Mouse (Mus musculus) cerebellum, adult 2 months (tissue): ENCODE data around the gene Fam129a. TPM values are rescaled to one million over a fixed set of nuclear protein-coding genes. Genes with fewer than 3 reads are reported as not detected.
A peak's percentile ranks its signal among the peaks of the same experiment; 100 is the strongest.
"Not testable (repeated sequence)": the region's sequence is repeated elsewhere in the genome, so short reads cannot be mapped to it uniquely, and the experiment has no call there.

Experiments
- DNase-seq, 2 experiments: peaks; one replicate each; pipeline ENCODE4 v3.0.0; 2021
- H3K27ac ChIP-seq: fragments of 200-500 bp; 2 replicates; pipeline ENCODE4 v1.5.1; 2012; ENCODE audit warnings: low read length, control low read depth, inconsistent platforms; ENCODE audit not compliant: insufficient read depth
- H3K27me3 ChIP-seq: fragments of 200-500 bp; 2 replicates; pipeline ENCODE4 v1.6.1; 2012; ENCODE audit warnings: inconsistent platforms, mild to moderate bottlenecking, low read length, moderate library complexity; ENCODE audit not compliant: control insufficient read depth, insufficient read depth
- H3K4me1 ChIP-seq: fragments of 200-500 bp; 2 replicates; pipeline ENCODE4 v1.6.1; 2011; ENCODE audit warnings: low read length; ENCODE audit not compliant: control insufficient read depth, insufficient read depth
- H3K4me3 ChIP-seq: fragments of 200-500 bp; replicated peaks from 2 replicates; pipeline ENCODE3; 2011; ENCODE audit warnings: mild to moderate bottlenecking, low read depth, low read length, control low read depth; ENCODE audit not compliant: insufficient read depth
- CTCF ChIP-seq: fragments of 200-500 bp; IDR thresholded peaks from 2 replicates; pipeline ENCODE4 v1.5.1; 2011; ENCODE audit warnings: low read depth, mild to moderate bottlenecking, control low read depth, low read length, moderate library complexity, borderline replicate concordance; ENCODE audit not compliant: insufficient read depth
- POLR2A ChIP-seq: fragments of 200-500 bp; IDR thresholded peaks from 2 replicates; pipeline ENCODE4 v1.6.1; 2011; ENCODE audit warnings: low read length, control low read depth, borderline replicate concordance; ENCODE audit not compliant: insufficient read depth
- WGBS: fragments of 180-500 bp; shearing (Covaris S2); methylation state at CpG from one replicate; pipeline ENCODE4 v1.1.7; 2018; 5-methylcytosine and 5-hydroxymethylcytosine counted together
- polyA plus RNA-seq: library from polyadenylated mRNA; depleted of rRNA; stranded (reverse); fragments of >200 nt; gene quantifications from 2 replicates; pipeline ENCODE4 v1.2.3, GENCODE M21; 2012

Gene Fam129a
- polyA plus RNA-seq, 1 experiment, result 1.3 TPM

DNA sequence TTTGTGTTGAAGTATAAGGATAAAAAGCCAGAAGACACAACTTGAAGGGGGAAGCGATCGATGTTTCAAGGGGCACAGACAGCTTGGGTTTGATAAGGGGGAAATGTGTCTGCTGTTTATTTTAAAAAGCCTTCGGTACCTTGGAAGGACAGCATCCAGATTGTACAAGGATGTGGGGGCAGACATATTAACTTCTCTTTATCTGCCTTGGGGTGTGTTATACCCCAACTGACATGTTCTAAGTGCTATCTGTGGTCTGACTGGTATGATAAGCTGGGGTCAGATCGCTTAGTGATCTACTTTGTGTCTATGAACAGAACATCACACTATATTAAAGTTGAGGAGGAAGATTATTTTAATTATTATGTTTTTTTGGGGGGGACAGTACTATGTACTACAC lies 157.2 kb downstream of the Fam129a start:
- H3K27ac ChIP-seq, result no peak overlapping the region
- 97% methylated on average over 4 of the region's 4 CpGs for WGBS
- TF ChIP-seq CTCF, result no peak
- TF ChIP-seq POLR2A, result no peak
- no peak overlapping the region for H3K4me3 ChIP-seq
- DNase-seq, result no peak
- no peaks in the 10 kb centered on the region for H3K27me3 ChIP-seq
- no peaks in the 10 kb centered on the region for H3K4me1 ChIP-seq

DNA sequence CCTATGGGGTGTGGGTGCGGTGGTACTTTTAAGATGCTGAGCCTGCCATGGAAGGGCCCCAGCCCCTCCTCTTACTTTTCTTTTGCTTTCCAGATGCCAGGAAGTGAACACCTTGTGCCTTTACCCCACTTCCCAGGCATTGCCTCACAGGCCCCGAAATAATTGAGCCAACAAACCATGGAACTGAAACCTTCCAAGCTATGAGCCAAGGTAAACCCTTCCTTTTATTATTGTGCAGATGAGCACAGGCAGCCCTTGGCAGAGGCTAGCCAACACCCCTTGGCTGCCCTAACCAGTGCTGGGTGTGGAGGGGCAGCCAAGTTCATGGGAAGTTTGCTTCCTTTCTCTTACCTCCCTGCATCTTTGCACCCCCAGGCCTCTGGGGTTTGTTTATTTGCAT lies 166.2 kb downstream of the Fam129a start:
- WGBS, result 78% methylated on average over 2 of the region's 2 CpGs
- DNase-seq, result no peak
- TF ChIP-seq POLR2A, result no peak
- no peak for TF ChIP-seq CTCF
- no peak overlapping the region for H3K4me3 ChIP-seq
- H3K4me1 ChIP-seq, result no peaks in the 10 kb centered on the region
- no peaks in the 10 kb centered on the region for H3K27me3 ChIP-seq
- H3K27ac ChIP-seq, result no peak overlapping the region

GRCm38 (mm10) chr1:151741199-151741621 lies 170.2 kb downstream of the Fam129a start:
- H3K27ac ChIP-seq, result no peak overlapping the region
- no peaks in the 10 kb centered on the region for H3K27me3 ChIP-seq
- H3K4me1 ChIP-seq, result no peaks in the 10 kb centered on the region
- TF ChIP-seq CTCF, result no peak
- no peak for TF ChIP-seq POLR2A
- 95% methylated on average over 7 of the region's 7 CpGs for WGBS
- H3K4me3 ChIP-seq, result no peak overlapping the region
- DNase-seq, result no peak

- WGBS, result 96% methylated on average over 2 of the region's 2 CpGs
- not testable (repeated sequence) for DNase-seq, H3K27me3 ChIP-seq, H3K4me3 ChIP-seq, H3K4me1 ChIP-seq, H3K27ac ChIP-seq
Measured at GRCm38 (mm10) chr1:151749894-151750293, 178.9 kb downstream of the Fam129a start.

DNA sequence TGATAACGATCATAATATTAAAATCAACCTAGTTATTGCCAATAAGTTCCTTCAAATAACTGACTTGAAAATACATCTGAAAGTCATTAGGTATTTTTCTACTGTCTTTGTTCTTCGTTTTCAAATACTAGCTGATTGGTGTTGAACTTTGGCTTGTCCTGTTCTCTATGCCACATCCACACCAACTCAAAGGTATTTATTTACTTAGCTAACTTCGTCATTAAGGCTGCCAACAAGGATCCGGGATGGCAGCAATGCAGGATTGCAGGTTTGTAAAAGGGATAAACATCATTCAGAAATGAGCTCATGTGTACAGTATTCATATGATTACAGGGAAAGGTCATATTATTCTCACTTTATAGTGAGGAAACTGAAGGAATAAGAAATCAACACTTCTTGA lies 182.0 kb downstream of the Fam129a start:
- TF ChIP-seq POLR2A (no peak), CTCF (no peak)
- WGBS, result 86% methylated on average over 4 of the region's 4 CpGs

DNA sequence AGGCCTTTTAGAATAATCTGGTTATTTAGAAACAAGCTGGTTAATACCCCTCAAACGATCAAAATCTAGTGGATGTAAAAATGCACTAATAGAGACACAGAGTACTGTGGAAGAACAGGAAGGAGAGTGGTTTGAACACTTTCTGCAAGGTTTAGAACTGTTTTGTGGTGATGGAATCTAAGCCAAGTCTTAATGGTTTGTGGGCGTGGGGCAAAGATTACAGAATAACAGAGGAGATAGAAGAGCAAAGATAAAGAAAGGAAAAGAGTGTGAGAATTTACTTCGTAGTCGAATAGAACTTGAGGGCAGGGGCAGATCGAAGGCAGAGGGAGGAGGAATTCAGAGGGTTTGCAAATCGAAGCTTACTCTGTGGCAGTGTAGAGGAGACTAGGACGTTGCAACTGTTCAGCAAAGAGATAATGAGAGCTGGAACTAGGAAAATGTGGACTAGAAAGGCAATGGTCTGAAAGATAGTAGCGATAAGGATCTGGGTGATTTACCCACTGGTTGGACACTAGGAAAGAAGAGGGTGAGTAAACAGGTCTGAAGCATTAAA lies 182.5 kb downstream of the Fam129a start:
- no peaks in the 10 kb centered on the region for H3K27me3 ChIP-seq
- no peak overlapping the region for H3K27ac ChIP-seq
- no peaks in the 10 kb centered on the region; the same call in 1 of the 2 replicates for H3K4me1 ChIP-seq
- DNase-seq, result no peak
- 84% methylated on average over 8 of the region's 8 CpGs for WGBS
- TF ChIP-seq POLR2A, result no peak
- TF ChIP-seq CTCF, result no peak
- H3K4me3 ChIP-seq, result no peak overlapping the region

More for the DNA sequence above, 182.0 kb downstream of the Fam129a start:
- Histone ChIP-seq H3K27me3 (no peaks in the 10 kb centered on the region), H3K27ac (no peak overlapping the region), H3K4me1 (no peaks in the 10 kb centered on the region; the same call in 1 of the 2 replicates), H3K4me3 (no peak overlapping the region)
- DNase-seq, result no peak

- Histone ChIP-seq H3K4me3 (no peak overlapping the region), H3K4me1 (no peaks in the 10 kb centered on the region; the same call in 1 of the 2 replicates), H3K27me3 (no peaks in the 10 kb centered on the region), H3K27ac (no peak overlapping the region)
- WGBS, result 79% methylated on average over 10 of the region's 10 CpGs
- no peak for TF ChIP-seq POLR2A
- no peak for TF ChIP-seq CTCF
- DNase-seq, result peak in 1 of 2 experiments; percentile 20
Measured at GRCm38 (mm10) chr1:151754028-151754489, 183.1 kb downstream of the Fam129a start.

- TF ChIP-seq CTCF, result no peak
- peak; percentile 81 for TF ChIP-seq POLR2A
- no peaks in the 10 kb centered on the region; the same call in 1 of the 2 replicates for H3K4me1 ChIP-seq
- H3K4me3 ChIP-seq, result peak within 1 kb of the TSS; percentile 82
- peak; percentile 97 to 100 for DNase-seq
- no peaks in the 10 kb centered on the region for H3K27me3 ChIP-seq
- under 1% methylated on average over 64 of the region's 64 CpGs for WGBS
- H3K27ac ChIP-seq, result peak within 1 kb of the TSS; percentile 14
Measured at GRCm38 (mm10) chr1:151754881-151755659, 184.1 kb downstream of the Fam129a start, which contains the start of gene Edem3. Gene Edem3 (plus strand): TSS chr1:151755371.
